Mouse (Mus musculus): ENCODE data around the gene Zfp429. TPM values are rescaled to one million over a fixed set of nuclear protein-coding genes. Genes with fewer than 3 reads are reported as not detected.
"Not testable (repeated sequence)": the region's sequence is repeated elsewhere in the genome, so short reads cannot be mapped to it uniquely, and the experiment has no call there.

Zfp429 gene
- polyA plus RNA-seq (2012): 0.02 and 0.12 TPM in 2 replicates

- not testable (repeated sequence) for H3K27me3 ChIP-seq (ENCODE audit: control insufficient read depth); H3K4me1 ChIP-seq (ENCODE audit: control insufficient read depth); H3K9me3 ChIP-seq (ENCODE audit: control insufficient read depth, low read length); H3K36me3 ChIP-seq (ENCODE audit: control insufficient read depth)
- peak within 1 kb of the TSS; percentile 64 for H3K4me3 ChIP-seq (replicated peaks)
Measured at GRCm38 (mm10) chr13:67399183-67399903, at the start of gene Zfp429. Zfp429 (minus strand) TSS chr13:67399819.

GRCm38 (mm10) chr13:67437095-67437494, 37.5 kb upstream of the Zfp429 start:
- H3K27me3 ChIP-seq (ENCODE audit: control insufficient read depth); H3K4me3 ChIP-seq (replicated peaks); H3K4me1 ChIP-seq (ENCODE audit: control insufficient read depth); H3K9me3 ChIP-seq (ENCODE audit: control insufficient read depth, low read length); H3K36me3 ChIP-seq (ENCODE audit: control insufficient read depth): not testable (repeated sequence)

- Histone ChIP-seq H3K9me3 (ENCODE audit: control insufficient read depth, low read length) (no peaks in the 10 kb centered on the region), H3K36me3 (ENCODE audit: control insufficient read depth) (no peaks in the 10 kb centered on the region), H3K4me3 (replicated peaks) (no peak overlapping the region), H3K27me3 (ENCODE audit: control insufficient read depth) (no peaks in the 10 kb centered on the region), H3K4me1 (ENCODE audit: control insufficient read depth) (no peaks in the 10 kb centered on the region)
- TF ChIP-seq GATA1 (IDR thresholded peaks at IDR 0.05; ENCODE audit: low read length) (no peak), TAL1 (IDR thresholded peaks at IDR 0.05; ENCODE audit: low read length) (no peak)
Measured at GRCm38 (mm10) chr13:67428116-67428515, 28.5 kb upstream of the Zfp429 start.

- H3K36me3 ChIP-seq (ENCODE audit: control insufficient read depth); H3K9me3 ChIP-seq (ENCODE audit: control insufficient read depth, low read length); H3K4me3 ChIP-seq (replicated peaks); H3K27me3 ChIP-seq (ENCODE audit: control insufficient read depth); H3K4me1 ChIP-seq (ENCODE audit: control insufficient read depth): not testable (repeated sequence)
Measured at GRCm38 (mm10) chr13:67425699-67426098, 26.1 kb upstream of the Zfp429 start.

GRCm38 (mm10) chr13:67422532-67422931, 22.9 kb upstream of the Zfp429 start:
- H3K27me3 ChIP-seq (ENCODE audit: control insufficient read depth); H3K4me3 ChIP-seq (replicated peaks); H3K9me3 ChIP-seq (ENCODE audit: control insufficient read depth, low read length); H3K4me1 ChIP-seq (ENCODE audit: control insufficient read depth); H3K36me3 ChIP-seq (ENCODE audit: control insufficient read depth): not testable (repeated sequence)

GRCm38 (mm10) chr13:67421207-67421857, 21.7 kb upstream of the Zfp429 start, which contains the start of gene Zfp459:
Zfp459 (minus strand) TSS chr13:67421418.
- H3K4me1 ChIP-seq (ENCODE audit: control insufficient read depth): peaks cover 9% of the 10 kb centered on the region
- no peaks in the 10 kb centered on the region for H3K9me3 ChIP-seq (ENCODE audit: control insufficient read depth, low read length)
- no peaks in the 10 kb centered on the region for H3K27me3 ChIP-seq (ENCODE audit: control insufficient read depth)
- TF ChIP-seq GATA1 (IDR thresholded peaks at IDR 0.05; ENCODE audit: low read length) (no peak), TAL1 (IDR thresholded peaks at IDR 0.05; ENCODE audit: low read length) (no peak)
- peak within 1 kb of the TSS; percentile 69 for H3K4me3 ChIP-seq (replicated peaks)
- no peaks in the 10 kb centered on the region for H3K36me3 ChIP-seq (ENCODE audit: control insufficient read depth)

GRCm38 (mm10) chr13:67420558-67421206, 21.1 kb upstream of the Zfp429 start:
- Histone ChIP-seq H3K4me3 (replicated peaks) (peak overlapping the region; percentile 69), H3K36me3 (ENCODE audit: control insufficient read depth) (no peaks in the 10 kb centered on the region), H3K9me3 (ENCODE audit: control insufficient read depth, low read length) (no peaks in the 10 kb centered on the region), H3K4me1 (ENCODE audit: control insufficient read depth) (peaks cover 9% of the 10 kb centered on the region), H3K27me3 (ENCODE audit: control insufficient read depth) (no peaks in the 10 kb centered on the region)
- TF ChIP-seq TAL1 (IDR thresholded peaks at IDR 0.05; ENCODE audit: low read length) (no peak), GATA1 (IDR thresholded peaks at IDR 0.05; ENCODE audit: low read length) (no peak)

GRCm38 (mm10) chr13:67416811-67417210, 17.2 kb upstream of the Zfp429 start:
- Histone ChIP-seq H3K4me3 (replicated peaks) (no peak overlapping the region), H3K4me1 (ENCODE audit: control insufficient read depth) (peaks cover 9% of the 10 kb centered on the region), H3K36me3 (ENCODE audit: control insufficient read depth) (no peaks in the 10 kb centered on the region), H3K9me3 (ENCODE audit: control insufficient read depth, low read length) (no peaks in the 10 kb centered on the region), H3K27me3 (ENCODE audit: control insufficient read depth) (no peaks in the 10 kb centered on the region)
- TF ChIP-seq GATA1 (IDR thresholded peaks at IDR 0.05; ENCODE audit: low read length) (no peak), TAL1 (IDR thresholded peaks at IDR 0.05; ENCODE audit: low read length) (no peak)

GRCm38 (mm10) chr13:67415759-67416158, 16.1 kb upstream of the Zfp429 start:
- Histone ChIP-seq H3K4me3 (replicated peaks) (no peak overlapping the region), H3K4me1 (ENCODE audit: control insufficient read depth) (peaks cover under 1% of the 10 kb centered on the region; the same call in 1 of the 2 replicates), H3K9me3 (ENCODE audit: control insufficient read depth, low read length) (no peaks in the 10 kb centered on the region), H3K27me3 (ENCODE audit: control insufficient read depth) (no peaks in the 10 kb centered on the region), H3K36me3 (ENCODE audit: control insufficient read depth) (no peaks in the 10 kb centered on the region)
- no peak for TF ChIP-seq TAL1 (IDR thresholded peaks at IDR 0.05; ENCODE audit: low read length)
- no peak for TF ChIP-seq GATA1 (IDR thresholded peaks at IDR 0.05; ENCODE audit: low read length)

- H3K4me1 ChIP-seq (ENCODE audit: control insufficient read depth); H3K9me3 ChIP-seq (ENCODE audit: control insufficient read depth, low read length); H3K36me3 ChIP-seq (ENCODE audit: control insufficient read depth); H3K27me3 ChIP-seq (ENCODE audit: control insufficient read depth); H3K4me3 ChIP-seq (replicated peaks): not testable (repeated sequence)
Measured at GRCm38 (mm10) chr13:67413634-67414033, 14.0 kb upstream of the Zfp429 start.

GRCm38 (mm10) chr13:67376255-67376654, 23.4 kb downstream of the Zfp429 start:
- H3K36me3 ChIP-seq (ENCODE audit: control insufficient read depth); H3K4me3 ChIP-seq (replicated peaks); H3K27me3 ChIP-seq (ENCODE audit: control insufficient read depth); H3K4me1 ChIP-seq (ENCODE audit: control insufficient read depth); H3K9me3 ChIP-seq (ENCODE audit: control insufficient read depth, low read length): not testable (repeated sequence)

- not testable (repeated sequence) for H3K36me3 ChIP-seq (ENCODE audit: control insufficient read depth); H3K27me3 ChIP-seq (ENCODE audit: control insufficient read depth); H3K4me1 ChIP-seq (ENCODE audit: control insufficient read depth); H3K9me3 ChIP-seq (ENCODE audit: control insufficient read depth, low read length)
- H3K4me3 ChIP-seq (replicated peaks): peak within 1 kb of the TSS; percentile 58
Measured at GRCm38 (mm10) chr13:67375050-67375911, 24.3 kb downstream of the Zfp429 start, which contains the start of the genes Gm28041 and Zfp456. Gm28041 (minus strand) TSS chr13:67375733. Zfp456 (minus strand) TSS chr13:67375810.

All from erythroblast, embryonic 14.5 days (primary cell).